Mouse (Mus musculus) heart, postnatal 0 days (tissue): ENCODE measurements at regions not wholly inside any gene's neighbourhood (a gene's known extent, or its start where the extent isn't known, plus 50 kb on each side); places are given as distances from the start of the nearest gene placed in this dataset.
"Not testable (repeated sequence)": the region's sequence is repeated elsewhere in the genome, so short reads cannot be mapped to it uniquely, and the experiment has no call there.

Experiments
- ATAC-seq: fragments of 200-750 bp; cut with Nextera tagmentation; 2 replicates; pipeline ENCODE4 v1.8.0; 2017; ENCODE audit warnings: low read depth, moderate number of reproducible peaks, moderate library complexity; ENCODE audit not compliant: insufficient read depth
- DNase-seq: peaks from one replicate; pipeline ENCODE4 v3.0.0-alpha.2; 2016; ENCODE audit warnings: low spot score
- H3K27ac ChIP-seq: fragments of 300-500 bp; sonication (generic); 2 replicates; pipeline ENCODE4 v1.5.1; 2014; ENCODE audit warnings: low read depth, mild to moderate bottlenecking
- H3K27me3 ChIP-seq: fragments of 300-500 bp; sonication (generic); 2 replicates; pipeline ENCODE4 v1.6.1; 2014; ENCODE audit warnings: low read length, mixed read lengths; ENCODE audit not compliant: control insufficient read depth, insufficient read depth
- H3K36me3 ChIP-seq: fragments of 300-500 bp; sonication (generic); replicated peaks from 2 replicates; pipeline ENCODE4 v1.6.1; 2014; ENCODE audit warnings: low read length, mixed read lengths; ENCODE audit not compliant: control insufficient read depth, insufficient read depth
- H3K4me1 ChIP-seq: fragments of 300-500 bp; sonication (generic); 2 replicates; pipeline ENCODE4 v1.6.1; 2014; ENCODE audit warnings: antibody characterized with exemption; ENCODE audit not compliant: control insufficient read depth, insufficient read depth
- H3K4me2 ChIP-seq: fragments of 300-500 bp; sonication (generic); 2 replicates; pipeline ENCODE4 v1.6.1; 2014; ENCODE audit warnings: low read depth, mild to moderate bottlenecking, low read length, moderate library complexity
- H3K4me3 ChIP-seq: fragments of 300-500 bp; sonication (generic); 2 replicates; pipeline ENCODE4 v1.5.1; 2014; ENCODE audit warnings: low read depth, low read length
- H3K9ac ChIP-seq: fragments of 300-500 bp; sonication (generic); replicated peaks from 2 replicates; pipeline ENCODE4 v1.6.1; 2014; ENCODE audit warnings: low read depth, low read length, mixed read lengths
- H3K9me3 ChIP-seq: fragments of 300-500 bp; sonication (generic); replicated peaks from 2 replicates; pipeline ENCODE4 v1.6.1; 2016; ENCODE audit warnings: low read length; ENCODE audit not compliant: control insufficient read depth
- CTCF ChIP-seq: IDR thresholded peaks from 2 replicates; pipeline ENCODE4 v1.5.1; 2016; ENCODE audit warnings: antibody characterized with exemption, control low read depth, low read depth
- EP300 ChIP-seq: IDR thresholded peaks from 2 replicates; pipeline ENCODE4 v1.6.1; 2016; ENCODE audit warnings: antibody characterized with exemption, low read depth
- WGBS: fragments of 180-500 bp; shearing (Covaris S2); extraction: QIAGEN DNeasy Blood & Tissue Kit; methylation state at CpG from one replicate; pipeline ENCODE4 v1.1.7; 2014; 5-methylcytosine and 5-hydroxymethylcytosine counted together

DNA sequence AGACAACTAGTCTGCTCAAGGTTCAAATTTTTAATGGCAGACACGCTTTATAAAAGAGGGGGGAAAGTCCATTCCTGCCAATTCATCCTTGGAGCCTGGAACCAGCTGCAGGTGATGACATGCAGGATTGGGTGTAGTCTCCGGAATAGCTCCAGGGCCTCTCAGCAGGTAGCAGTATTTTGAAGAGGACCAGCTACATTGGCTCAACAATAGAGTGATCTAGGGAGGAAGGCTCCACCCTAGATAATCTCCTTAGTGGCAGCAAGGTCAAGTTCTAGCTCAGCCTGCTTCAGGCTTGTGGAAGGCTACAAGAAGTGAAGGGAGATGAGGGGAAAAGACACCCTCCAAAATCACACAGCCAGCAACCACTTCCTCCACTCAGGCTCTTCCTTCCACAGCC is 1405.1 kb downstream of the 4930444P10Rik start:
- not testable (repeated sequence) for H3K9me3 ChIP-seq, H3K36me3 ChIP-seq, H3K4me1 ChIP-seq, H3K9ac ChIP-seq, H3K27ac ChIP-seq, H3K27me3 ChIP-seq, ATAC-seq, DNase-seq, H3K4me2 ChIP-seq, H3K4me3 ChIP-seq
- 56% methylated on average over 2 of the region's 2 CpGs for WGBS

DNA sequence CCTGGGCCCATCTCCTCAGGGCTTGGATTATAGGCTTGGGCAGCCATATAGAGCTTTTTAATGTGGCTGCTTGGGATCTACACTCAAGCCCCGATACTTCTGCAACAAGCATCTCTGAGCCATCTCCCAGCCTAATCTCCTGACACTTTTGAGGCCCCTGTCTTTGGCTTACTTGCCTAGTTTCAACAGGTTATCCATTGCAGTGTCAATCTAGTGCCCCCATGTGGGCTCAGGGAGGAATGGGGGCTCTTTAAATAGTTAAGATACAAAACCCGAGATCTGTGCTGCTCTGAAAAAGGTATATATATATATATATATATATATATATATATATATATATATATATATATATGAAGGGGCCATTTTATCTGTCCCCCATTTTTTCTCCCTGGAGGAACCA is 1407.0 kb downstream of the 4930444P10Rik start:
- WGBS: 39% methylated on average over 2 of the region's 2 CpGs
- H3K36me3 ChIP-seq: no peaks in the 10 kb centered on the region

DNA sequence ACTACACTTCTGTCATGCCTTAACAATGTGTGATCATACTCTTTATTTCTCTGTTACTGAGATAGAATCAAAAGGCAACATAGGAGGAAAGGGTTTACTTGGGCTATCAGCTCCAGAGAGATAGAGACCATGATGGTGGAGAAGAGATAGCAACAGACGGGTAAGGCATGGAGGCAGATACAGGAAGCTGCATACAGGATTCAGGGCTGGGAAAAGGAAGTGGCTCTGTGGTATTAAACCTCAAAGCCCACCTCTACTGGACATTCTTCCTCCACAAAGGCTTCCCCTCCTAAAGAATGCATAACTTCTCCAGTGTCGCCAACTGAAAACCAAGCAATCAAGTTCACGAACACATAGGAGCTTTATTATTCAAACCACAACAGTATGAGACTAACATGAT is 1412.7 kb downstream of the 4930444P10Rik start:
- WGBS: 69% methylated on average over 3 of the region's 3 CpGs
- DNase-seq (no peak), ATAC-seq (no peak)
- Histone ChIP-seq H3K9ac (no peak overlapping the region), H3K4me2 (no peak overlapping the region), H3K36me3 (no peaks in the 10 kb centered on the region), H3K27ac (no peak overlapping the region), H3K27me3 (no peaks in the 10 kb centered on the region), H3K4me3 (no peak overlapping the region), H3K9me3 (no peaks in the 10 kb centered on the region), H3K4me1 (no peaks in the 10 kb centered on the region)
- TF ChIP-seq CTCF (no peak), EP300 (no peak)

More for the DNA sequence above, 1407.0 kb downstream of the 4930444P10Rik start:
- H3K4me1 ChIP-seq: no peaks in the 10 kb centered on the region
- no peaks in the 10 kb centered on the region for H3K27me3 ChIP-seq
- ATAC-seq (no peak), DNase-seq (no peak)
- no peak overlapping the region for H3K27ac ChIP-seq
- no peaks in the 10 kb centered on the region for H3K9me3 ChIP-seq
- H3K9ac ChIP-seq: no peak overlapping the region
- TF ChIP-seq EP300: no peak
- peak; percentile 21; the same call in 1 of the 2 replicates for TF ChIP-seq CTCF
- no peak overlapping the region for H3K4me3 ChIP-seq
- no peak overlapping the region for H3K4me2 ChIP-seq

DNA sequence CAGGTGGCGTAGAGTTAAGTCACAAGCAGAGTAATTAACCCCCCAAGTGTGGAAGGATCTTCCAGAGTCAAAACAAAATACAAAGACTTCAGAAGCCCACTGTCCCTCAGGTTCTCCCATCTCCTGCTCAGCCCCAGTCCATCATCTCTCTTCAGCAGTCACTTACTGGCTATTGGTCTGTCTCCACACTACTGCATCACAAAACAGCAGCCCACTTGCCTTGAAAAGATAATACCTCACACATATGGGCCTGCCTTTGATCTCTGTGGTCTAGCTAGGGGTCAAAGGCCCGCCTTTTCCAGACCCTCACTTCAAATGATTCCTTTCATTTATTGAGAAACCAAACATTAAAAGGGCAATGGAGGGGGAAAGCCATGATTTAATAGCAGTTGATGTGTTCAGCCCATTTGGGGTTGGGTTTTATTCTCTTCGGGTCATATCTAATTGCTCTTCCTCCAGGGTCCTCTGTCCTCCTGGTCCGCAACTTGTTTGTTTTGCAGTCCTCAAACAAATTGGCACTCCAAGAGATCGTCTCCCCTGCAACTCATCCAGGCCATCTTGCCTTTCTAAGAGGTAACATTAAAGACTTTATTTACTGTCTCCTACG is 1420.6 kb downstream of the 4930444P10Rik start:
- DNase-seq: no peak
- ATAC-seq: no peak
- H3K4me3 ChIP-seq: no peak overlapping the region
- no peaks in the 10 kb centered on the region for H3K36me3 ChIP-seq
- H3K4me1 ChIP-seq: no peaks in the 10 kb centered on the region
- no peak overlapping the region for H3K27ac ChIP-seq
- no peaks in the 10 kb centered on the region for H3K9me3 ChIP-seq
- no peaks in the 10 kb centered on the region for H3K27me3 ChIP-seq
- H3K4me2 ChIP-seq: no peak overlapping the region
- no peak for TF ChIP-seq CTCF
- no peak for TF ChIP-seq EP300
- 59% methylated on average over 6 of the region's 6 CpGs for WGBS
- no peak overlapping the region for H3K9ac ChIP-seq

DNA sequence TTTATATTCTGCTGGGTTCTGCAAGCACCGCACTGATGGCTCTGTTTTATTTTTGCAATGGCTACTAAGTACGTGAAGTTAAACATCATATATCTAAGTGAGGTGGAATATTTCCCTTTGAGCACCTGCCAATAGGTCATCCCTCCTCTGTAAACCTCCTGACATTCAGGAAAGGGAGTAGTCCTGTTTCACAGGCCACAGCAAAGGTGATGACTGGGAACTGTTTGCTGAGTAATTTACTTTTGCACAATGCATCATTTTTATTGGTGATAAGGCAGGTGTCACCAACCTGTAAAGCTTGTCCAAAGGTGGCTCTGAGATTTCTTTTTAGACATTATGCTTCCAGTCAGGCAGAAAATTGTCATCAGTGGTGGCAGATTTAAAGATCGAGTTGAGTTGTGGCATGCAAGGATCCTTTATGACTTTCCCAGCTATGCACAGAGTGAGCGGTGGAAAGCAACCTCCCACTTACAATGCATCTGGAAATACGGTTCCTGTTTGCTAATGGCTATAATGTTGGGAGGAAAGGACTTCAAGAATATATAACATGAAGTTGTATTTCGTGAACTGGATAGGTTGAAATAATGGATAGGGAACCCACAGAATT is 1430.3 kb downstream of the 4930444P10Rik start:
- TF ChIP-seq CTCF: no peak
- no peak for TF ChIP-seq EP300
- Histone ChIP-seq H3K27me3 (no peaks in the 10 kb centered on the region), H3K27ac (no peak overlapping the region), H3K4me3 (no peak overlapping the region), H3K9ac (no peak overlapping the region), H3K9me3 (no peaks in the 10 kb centered on the region), H3K4me1 (no peaks in the 10 kb centered on the region), H3K36me3 (no peaks in the 10 kb centered on the region), H3K4me2 (no peak overlapping the region)
- ATAC-seq: no peak
- WGBS: 72% methylated on average over 6 of the region's 6 CpGs
- DNase-seq: no peak

DNA sequence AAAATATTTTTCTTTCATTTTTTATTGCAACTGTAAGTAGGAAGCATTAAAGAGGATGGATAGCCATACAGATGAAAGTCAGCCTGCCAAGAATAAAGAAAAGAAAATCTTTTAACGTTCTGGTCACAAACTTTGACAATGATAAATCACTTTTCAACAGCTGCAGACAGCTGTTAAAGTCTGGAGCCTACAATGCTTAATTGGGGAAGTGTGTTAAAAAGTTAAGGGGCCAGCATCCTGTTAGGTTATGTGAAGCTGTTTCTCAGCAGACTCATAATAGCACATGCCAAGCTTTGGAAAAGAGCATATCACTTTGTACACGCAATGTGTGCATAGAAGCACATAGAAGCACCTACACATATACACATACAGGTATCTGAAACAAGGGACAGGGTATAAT is 1431.3 kb downstream of the 4930444P10Rik start:
- H3K36me3 ChIP-seq: no peaks in the 10 kb centered on the region
- H3K4me2 ChIP-seq: no peak overlapping the region
- no peak for TF ChIP-seq EP300
- TF ChIP-seq CTCF: no peak
- no peak overlapping the region for H3K4me3 ChIP-seq
- WGBS: 38% methylated on average over 2 of the region's 2 CpGs
- no peaks in the 10 kb centered on the region for H3K9me3 ChIP-seq
- H3K4me1 ChIP-seq: no peaks in the 10 kb centered on the region
- no peak overlapping the region for H3K9ac ChIP-seq
- no peaks in the 10 kb centered on the region for H3K27me3 ChIP-seq
- ATAC-seq (no peak), DNase-seq (no peak)
- H3K27ac ChIP-seq: no peak overlapping the region
